Mouse (Mus musculus) lung, postnatal 0 days (tissue): ENCODE data around the gene Hmgcl.

Experiments
- CTCF ChIP-seq: IDR thresholded peaks from 2 replicates; pipeline ENCODE4 v1.5.1; 2016; ENCODE audit warnings: antibody characterized with exemption, mild to moderate bottlenecking
- EP300 ChIP-seq: IDR thresholded peaks from 2 replicates; pipeline ENCODE4 v1.6.1; 2016; ENCODE audit warnings: antibody characterized with exemption, mild to moderate bottlenecking, control low read depth

DNA sequence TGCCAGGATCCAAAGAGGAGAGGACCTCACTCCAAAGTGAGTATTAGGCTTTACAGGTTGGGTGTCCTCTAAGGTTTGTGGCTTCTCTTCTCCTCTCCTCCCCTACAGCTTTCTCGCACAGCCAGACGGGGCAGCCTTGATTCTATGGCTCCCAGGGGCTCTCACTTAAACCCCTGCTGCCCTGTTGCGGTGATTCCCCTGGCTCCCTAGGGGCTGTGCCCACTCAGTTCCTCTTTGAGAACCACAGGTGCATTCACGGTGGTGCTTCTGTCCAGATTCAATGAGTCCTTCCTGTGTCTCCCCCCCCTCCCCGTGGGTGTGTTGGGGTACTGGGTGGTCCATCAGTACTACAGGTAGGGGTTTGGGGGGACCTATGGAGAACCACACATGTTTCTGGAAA, 46.2 kb upstream of the Hmgcl start:
- TF ChIP-seq CTCF = no peak
- no peak for TF ChIP-seq EP300
